Mouse (Mus musculus) frontal cortex, postnatal 10 days (tissue): ENCODE data around the gene Tbc1d1.
A peak's percentile ranks its signal among the peaks of the same experiment; 100 is the strongest.

Experiments
- DNase-seq, 2 experiments: peaks; one replicate each; pipeline ENCODE4 v3.0.0; 2022; ENCODE audit warnings: low spot score in 2 of 2, mixed read lengths in 1 of 2

Tbc1d1 gene

GRCm38 (mm10) chr5:64277646-64278191 lies 121.6 kb downstream of the Tbc1d1 start:
- DNase-seq: no peak

DNA sequence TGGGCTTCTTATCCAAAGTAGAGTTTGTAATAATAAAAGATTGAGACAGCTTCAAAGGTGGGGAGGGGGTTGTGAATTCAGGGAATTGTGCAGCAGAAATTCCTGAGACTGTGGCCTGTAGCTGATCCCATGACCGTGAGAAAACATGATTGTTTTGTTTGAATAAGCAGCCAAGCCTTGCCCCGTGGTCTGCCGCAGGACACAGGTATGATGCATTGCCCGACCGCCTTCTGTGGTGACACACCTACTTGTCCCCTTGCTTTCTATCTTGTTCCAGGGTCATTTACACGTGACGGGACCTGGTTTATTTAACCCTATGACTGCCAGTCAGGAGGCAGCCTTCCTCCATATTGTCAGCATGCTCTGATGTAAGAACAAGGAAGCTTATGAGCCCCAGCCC lies 123.6 kb downstream of the Tbc1d1 start:
- no peak for DNase-seq

DNA sequence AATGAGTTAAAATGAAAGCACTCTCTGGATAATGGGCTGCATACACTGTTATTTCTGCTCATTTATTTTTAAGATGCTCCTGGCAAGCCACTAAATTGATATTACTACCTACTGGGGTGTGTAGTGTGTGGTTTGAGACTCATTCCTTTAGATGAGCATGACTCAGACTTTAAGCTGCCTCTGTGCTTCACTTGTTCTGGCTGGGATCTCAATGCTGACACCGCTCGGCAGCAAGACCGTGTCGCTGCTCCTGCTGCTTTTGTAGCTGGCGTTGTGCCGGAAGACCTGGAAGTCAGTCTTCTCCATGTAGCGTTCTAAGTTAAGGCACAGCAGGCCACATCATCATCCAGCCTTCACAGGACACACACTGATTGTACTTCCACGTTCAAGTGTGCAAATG lies 124.1 kb downstream of the Tbc1d1 start:
- no peak for DNase-seq

GRCm38 (mm10) chr5:64280613-64281012 lies 124.5 kb downstream of the Tbc1d1 start:
- no peak for DNase-seq

DNA sequence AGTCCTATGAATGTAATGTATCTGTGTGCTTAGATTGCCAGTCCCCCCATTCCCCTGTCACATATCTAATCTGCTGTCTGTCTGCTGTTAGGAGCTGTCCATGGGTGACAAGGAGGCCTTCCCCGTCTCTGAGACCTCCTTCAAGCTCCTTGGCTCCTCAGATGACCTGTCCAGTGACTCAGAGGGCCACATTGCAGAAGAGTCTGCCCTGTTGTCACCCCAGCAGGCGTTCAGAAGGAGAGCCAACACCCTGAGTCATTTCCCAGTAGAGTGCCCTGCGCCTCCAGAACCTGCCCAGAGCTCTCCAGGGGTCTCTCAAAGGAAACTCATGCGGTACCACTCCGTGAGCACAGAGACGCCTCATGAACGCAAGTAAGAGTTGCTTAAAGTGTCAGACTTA lies 125.6 kb downstream of the Tbc1d1 start:
- DNase-seq: no peak

DNA sequence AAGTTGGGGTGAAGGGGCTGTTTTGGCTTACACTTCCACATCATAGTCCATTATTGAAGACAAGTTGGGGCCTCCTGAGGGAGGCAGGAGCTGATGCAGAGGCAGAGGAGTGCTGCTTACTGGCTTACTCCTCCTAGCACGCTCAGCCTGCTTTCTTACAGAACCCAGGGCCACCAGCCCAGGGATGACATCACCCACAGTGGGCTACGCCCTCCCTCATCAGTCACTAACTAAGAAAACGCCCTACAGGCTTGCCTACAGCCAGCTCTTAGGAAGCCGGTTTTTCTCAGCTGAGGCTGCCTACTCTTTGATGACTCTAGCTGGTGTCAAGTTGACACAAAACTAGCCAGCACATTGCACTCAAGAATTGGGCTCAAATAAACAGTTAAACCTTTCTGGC lies 126.5 kb downstream of the Tbc1d1 start:
- no peak for DNase-seq

- no peak for DNase-seq
Measured at GRCm38 (mm10) chr5:64285289-64285688, 129.2 kb downstream of the Tbc1d1 start.

DNA sequence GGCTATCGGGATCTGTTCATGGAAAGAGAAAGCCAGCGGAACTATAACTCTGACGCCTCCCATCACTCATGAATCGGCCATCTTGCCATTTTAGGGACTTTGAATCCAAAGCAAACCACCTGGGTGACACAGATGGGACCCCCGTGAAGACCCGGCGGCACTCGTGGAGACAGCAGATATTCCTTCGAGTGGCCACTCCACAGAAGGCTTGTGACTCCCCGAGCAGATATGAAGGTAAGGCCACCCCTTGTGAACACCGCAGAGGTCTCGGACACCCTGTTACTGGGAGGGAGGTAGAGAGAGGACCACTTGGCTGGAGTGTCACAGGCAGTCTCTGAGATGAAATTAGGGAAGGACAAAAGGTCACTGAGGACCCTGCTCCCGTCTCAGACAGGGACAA lies 129.7 kb downstream of the Tbc1d1 start:
- no peak for DNase-seq

GRCm38 (mm10) chr5:64287287-64287686 lies 131.2 kb downstream of the Tbc1d1 start:
- no peak for DNase-seq

DNA sequence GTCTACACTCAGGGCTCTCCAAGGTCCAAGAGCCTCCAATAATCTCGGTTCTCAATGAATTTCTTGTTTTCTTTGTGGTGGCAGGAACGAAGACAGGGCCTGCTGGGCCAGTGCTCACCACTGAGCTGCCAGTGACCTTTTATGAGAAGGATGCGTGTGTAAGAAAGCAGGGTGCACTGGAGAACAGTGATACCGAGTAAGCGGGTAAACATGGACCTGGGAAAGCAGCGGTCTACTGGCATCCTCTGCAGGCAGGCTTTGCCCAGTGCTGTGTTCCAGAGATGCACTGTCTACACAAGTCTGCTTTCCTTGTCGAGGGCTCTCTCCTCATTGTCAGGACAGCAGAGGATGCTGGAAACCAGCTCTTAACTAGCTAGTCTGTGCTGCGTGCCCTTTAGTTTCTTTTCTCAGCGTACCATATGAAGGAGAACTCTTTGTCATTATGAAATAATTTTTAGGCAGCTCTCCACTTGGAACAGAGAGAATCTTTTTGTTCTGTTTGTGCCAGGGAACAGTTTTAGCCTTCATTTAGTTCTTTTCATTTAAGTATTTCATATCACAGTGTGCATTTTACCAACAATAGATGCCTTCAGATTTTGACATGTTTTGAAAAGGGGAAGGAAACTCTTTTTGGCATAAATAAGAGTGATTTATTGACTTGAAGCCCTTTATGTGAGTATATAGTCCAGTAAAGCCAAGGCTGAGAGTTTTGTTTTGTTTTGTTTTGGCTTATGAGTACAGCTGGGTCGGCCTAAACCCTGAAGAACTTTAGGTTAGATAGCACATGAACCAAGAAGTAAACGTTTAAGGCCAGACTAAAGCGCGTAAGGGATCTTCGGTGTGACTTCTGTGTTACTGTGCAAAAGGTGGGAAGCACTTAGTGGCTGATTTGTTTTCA lies 132.2 kb downstream of the Tbc1d1 start:
- DNase-seq: no peak

DNA sequence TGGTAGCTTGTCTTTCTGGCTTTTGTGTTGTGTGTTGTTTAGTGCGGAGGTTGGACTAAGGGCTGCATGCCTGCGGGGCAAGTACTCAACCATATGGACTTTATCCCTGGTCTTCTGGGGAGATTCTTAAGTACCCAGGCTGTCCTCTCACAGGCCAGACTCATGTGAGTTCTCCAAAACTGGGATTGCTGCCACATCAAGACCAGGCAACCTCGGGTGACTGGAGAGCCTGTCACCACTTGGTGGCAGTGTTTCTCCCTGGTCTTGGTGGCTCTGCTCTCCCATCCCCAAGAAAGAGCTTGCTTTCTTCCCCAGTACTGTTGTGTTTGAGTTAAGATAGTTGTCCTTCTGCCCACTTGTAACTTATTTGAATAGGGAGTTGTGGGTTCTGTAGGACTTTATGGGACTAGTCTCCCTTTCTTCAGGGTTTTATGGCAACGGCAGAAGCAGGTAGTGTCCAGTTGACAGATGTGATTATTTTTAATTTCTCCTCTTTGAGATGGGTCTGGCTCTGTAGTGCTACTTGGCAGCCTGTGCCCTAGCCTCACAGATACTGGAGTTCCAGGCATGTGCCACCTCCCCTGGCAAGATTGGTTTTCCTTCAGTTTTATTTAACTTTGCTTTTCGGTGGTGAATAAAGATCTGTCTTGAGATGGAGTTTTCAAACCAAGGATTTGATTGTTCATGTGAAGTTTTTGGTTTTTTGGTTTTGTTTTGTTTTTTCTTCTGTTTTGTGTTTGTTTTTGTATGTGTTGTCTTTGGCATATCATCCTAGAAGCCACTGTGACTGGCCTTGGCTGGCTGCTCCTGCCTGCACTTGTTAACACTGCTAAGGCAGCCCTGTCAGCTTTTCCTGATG lies 133.3 kb downstream of the Tbc1d1 start:
- peak; percentile 63 to 83 for DNase-seq

- no peak for DNase-seq
Measured at GRCm38 (mm10) chr5:64290061-64290345, 133.9 kb downstream of the Tbc1d1 start.

GRCm38 (mm10) chr5:64291657-64292056 lies 135.6 kb downstream of the Tbc1d1 start:
- DNase-seq: no peak

DNA sequence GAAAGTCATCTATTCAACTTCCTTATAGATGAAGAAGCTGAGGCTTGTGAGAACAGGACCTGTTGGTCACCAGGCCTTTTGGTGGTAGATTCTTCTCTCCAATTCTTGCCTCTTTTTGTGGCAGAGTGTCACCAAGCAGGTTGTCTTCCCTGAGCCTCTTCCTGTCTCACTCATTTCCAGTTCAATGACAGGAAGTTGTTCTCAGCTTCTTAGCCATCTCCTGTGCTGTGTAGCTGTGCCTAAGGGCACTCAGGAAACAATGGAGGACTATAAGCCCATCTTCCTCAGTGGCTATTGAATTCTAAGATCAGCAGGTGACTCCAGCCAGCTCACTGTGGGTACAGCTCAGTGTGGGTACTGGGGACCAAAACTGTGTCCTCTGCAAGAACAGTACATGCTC lies 139.5 kb downstream of the Tbc1d1 start:
- DNase-seq: no peak

DNA sequence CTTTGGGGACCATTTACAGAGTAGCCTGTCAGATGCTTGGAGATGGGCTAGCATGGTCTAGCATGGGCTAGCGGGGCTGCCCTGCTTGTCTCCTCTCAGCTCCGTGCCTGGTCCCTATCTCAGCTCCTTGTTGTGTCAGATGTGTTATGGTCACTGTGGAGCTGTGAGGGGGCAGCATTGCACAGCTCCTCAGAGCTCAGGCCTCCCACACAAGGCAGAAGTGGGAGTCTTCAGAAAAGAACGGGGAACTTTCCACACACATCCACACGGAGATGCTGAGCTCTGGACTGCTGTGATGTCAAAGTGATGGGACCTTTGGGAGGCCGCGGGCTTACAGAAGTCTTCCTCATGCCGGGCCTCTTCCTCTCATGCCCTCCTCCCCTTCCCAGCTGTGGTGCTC lies 140.2 kb downstream of the Tbc1d1 start:
- DNase-seq: no peak

DNA sequence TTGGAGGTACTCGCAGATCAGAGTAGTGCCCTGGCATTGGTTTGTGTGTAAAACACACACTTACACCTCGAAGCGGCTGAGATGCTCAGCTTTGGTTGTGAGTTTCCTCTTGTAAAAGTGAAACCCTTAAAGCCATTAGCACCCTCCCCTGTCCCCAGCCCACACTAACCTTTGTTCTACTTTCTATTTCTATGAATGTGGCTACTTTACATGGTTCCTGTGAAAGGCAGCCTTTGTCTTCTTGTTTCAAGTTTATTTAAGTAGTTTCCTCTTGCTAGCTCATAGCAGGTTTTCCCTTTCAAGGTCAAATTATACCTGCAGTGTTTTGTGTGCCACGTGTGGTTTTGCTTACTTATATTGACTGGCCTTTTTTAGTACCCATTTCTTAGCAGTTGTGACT lies 141.0 kb downstream of the Tbc1d1 start:
- no peak for DNase-seq

GRCm38 (mm10) chr5:64298331-64299036 lies 142.4 kb downstream of the Tbc1d1 start:
- DNase-seq: no peak

DNA sequence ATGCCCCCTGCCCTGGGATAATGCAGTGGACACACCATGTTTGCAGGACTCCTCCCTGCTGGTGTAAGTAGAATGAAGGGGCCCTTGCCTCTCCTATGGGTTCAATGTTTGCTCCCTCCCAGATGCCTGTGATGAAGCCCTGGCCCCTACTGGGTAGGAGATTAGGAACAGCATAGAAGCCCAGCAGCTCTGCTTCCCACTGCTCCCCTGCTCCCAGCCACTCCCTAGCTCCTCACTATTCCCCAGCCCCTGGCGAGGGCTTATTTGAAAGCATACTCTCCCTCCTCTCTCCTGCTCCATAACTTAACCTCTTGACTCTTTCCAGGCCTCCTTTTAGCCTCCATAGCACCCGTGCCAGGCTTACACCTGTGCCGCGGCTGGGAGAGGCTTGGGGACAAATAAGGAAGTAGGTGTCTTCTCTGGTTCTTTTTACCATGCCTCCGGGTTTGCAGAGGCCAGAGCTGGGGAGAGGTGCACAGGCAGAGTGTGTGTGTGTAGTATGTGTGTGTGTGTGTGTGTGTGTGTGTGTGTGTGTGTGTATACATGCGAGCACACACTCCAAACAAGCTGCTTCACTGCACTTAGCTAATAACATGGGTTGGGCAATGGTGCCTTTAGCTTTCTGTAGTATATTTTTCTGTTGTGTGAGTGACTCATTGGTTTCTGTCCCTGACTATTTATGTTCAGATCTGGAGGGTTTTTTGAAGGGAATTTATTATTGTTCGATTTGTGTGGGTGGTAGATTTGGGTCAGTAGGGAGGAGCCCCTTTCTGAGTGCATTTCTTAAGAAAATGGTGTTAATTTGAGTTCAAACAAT lies 143.6 kb downstream of the Tbc1d1 start:
- no peak for DNase-seq

DNA sequence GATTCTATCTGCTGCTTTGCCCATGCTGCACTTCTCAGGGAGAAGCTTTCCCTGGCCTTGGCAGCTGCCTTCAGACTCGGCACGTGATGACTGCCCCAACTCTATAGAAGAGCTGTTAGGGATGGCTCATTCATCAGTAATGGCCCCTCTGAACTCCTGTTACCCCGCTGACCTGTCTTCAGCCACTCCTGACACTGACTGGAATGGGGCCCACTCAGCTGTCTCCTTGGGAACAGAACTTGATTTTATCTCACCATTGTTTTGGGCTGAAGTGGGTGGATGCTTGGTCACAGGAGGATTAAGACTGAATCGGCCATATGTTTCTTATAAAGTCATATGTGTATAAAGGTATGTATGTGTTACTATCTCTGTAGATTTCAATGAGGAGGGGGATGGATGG lies 145.1 kb downstream of the Tbc1d1 start:
- DNase-seq: no peak

GRCm38 (mm10) chr5:64307289-64307688 lies 151.2 kb downstream of the Tbc1d1 start:
- no peak for DNase-seq

DNA sequence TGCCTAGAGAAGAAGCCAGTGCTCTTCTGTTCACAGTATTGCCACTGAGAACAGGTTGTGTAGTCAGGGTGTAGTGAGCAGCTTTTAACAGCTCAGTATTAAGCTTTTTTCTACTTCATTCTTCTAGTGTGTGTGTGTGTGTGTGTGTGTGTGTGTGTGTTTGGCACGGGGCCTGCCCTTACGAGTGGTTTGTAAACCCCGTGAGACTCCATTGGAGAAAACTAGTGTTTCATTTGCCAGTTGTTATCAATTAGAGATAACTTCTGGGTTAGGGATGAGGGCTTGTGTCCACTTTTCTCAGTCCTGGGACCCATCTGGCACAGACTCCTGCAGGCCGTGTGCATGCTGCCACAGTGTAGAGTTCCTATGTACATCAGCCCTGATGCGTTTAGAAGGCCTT lies 156.2 kb downstream of the Tbc1d1 start:
- no peak for DNase-seq
